Mouse (Mus musculus) lung, adult 2 months (tissue): ENCODE results near the gene Cul4a.

ENCODE experiments used
- CTCF ChIP-seq: fragments of 200-500 bp; IDR thresholded peaks from 2 replicates; pipeline ENCODE4 v1.5.1; 2011; ENCODE audit warnings: mild to moderate bottlenecking, low read length, control low read depth; ENCODE audit not compliant: insufficient read depth
- POLR2A ChIP-seq: fragments of 200-500 bp; IDR thresholded peaks from 2 replicates; pipeline ENCODE4 v1.6.1; 2011; ENCODE audit warnings: low read depth, mild to moderate bottlenecking, control low read depth, low read length, borderline replicate concordance; ENCODE audit errors: extremely low read depth

DNA sequence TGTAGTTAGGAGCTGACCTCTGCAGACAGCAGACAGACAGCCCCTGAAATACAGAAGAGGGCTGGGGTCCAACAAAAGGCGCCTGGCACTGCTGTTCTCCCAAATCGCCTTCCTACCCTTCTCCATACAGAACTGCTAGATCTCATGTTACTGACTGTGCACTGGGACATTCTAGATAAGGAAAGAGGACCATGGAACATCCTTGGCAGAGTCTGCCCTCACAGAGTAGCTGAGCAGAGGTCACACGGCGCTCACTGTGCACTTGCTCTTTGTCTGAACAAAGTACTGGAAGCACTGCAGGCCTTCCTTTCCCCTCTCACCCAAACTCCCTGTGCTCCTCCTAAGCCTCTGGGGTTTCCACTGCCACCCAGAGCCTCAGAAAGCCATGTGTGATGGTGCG lies 36.3 kb downstream of the Cul4a start:
- TF ChIP-seq CTCF (no peak), POLR2A (no peak)
